Mouse (Mus musculus) hindbrain, embryonic 14.5 days (tissue): ENCODE measurements at regions not wholly inside any gene's neighbourhood (a gene's known extent, or its start where the extent isn't known, plus 50 kb on each side); places are given as distances from the start of the nearest gene placed in this dataset.

ENCODE experiments used
- ATAC-seq: fragments of 200-750 bp; cut with Nextera tagmentation; 2 replicates; pipeline ENCODE4 v1.8.0; 2017; ENCODE audit warnings: moderate number of reproducible peaks, mild to moderate bottlenecking, moderate TSS enrichment, moderate library complexity; ENCODE audit not compliant: low FRiP score
- DNase-seq: peaks from one replicate; pipeline ENCODE4 v3.0.0-alpha.2; 2015; ENCODE audit warnings: low spot score
- H3K27ac ChIP-seq: fragments of 300-500 bp; sonication (generic); 2 replicates; pipeline ENCODE4 v1.5.1; 2014; ENCODE audit warnings: mild to moderate bottlenecking, moderate library complexity
- H3K27me3 ChIP-seq: fragments of 300-500 bp; sonication (generic); 2 replicates; pipeline ENCODE4 v1.6.1; 2014; ENCODE audit warnings: mild to moderate bottlenecking, low read length, mixed read lengths; ENCODE audit not compliant: control insufficient read depth, insufficient read depth
- H3K36me3 ChIP-seq: fragments of 300-500 bp; sonication (generic); replicated peaks from 2 replicates; pipeline ENCODE4 v1.6.1; 2014; ENCODE audit not compliant: control insufficient read depth, insufficient read depth
- H3K4me1 ChIP-seq: fragments of 300-500 bp; sonication (generic); replicated peaks from 2 replicates; pipeline ENCODE4 v1.6.1; 2014; ENCODE audit warnings: antibody characterized with exemption, low read length, mixed read lengths; ENCODE audit not compliant: control insufficient read depth, insufficient read depth
- H3K4me2 ChIP-seq: fragments of 300-500 bp; sonication (generic); replicated peaks from 2 replicates; pipeline ENCODE4 v1.6.1; 2014; ENCODE audit warnings: mild to moderate bottlenecking, moderate library complexity
- H3K4me3 ChIP-seq: fragments of 300-500 bp; sonication (generic); replicated peaks from 2 replicates; pipeline ENCODE4 v1.5.1; 2014; ENCODE audit warnings: mild to moderate bottlenecking, low read length
- H3K9ac ChIP-seq: fragments of 300-500 bp; sonication (generic); 2 replicates; pipeline ENCODE4 v1.6.1; 2014
- H3K9me3 ChIP-seq: fragments of 300-500 bp; sonication (generic); 2 replicates; pipeline ENCODE4 v1.6.1; 2016; ENCODE audit warnings: low read length; ENCODE audit not compliant: control insufficient read depth
- WGBS: fragments of 180-500 bp; shearing (Covaris S2); extraction: QIAGEN DNeasy Blood & Tissue Kit; methylation state at CpG from one replicate; pipeline ENCODE4 v1.1.7; 2014; 5-methylcytosine and 5-hydroxymethylcytosine counted together

- ATAC-seq, result no peak
These were observed 137.4 kb upstream of the Zc3h12a start for GRCm38 (mm10) chr4:125265065-125265464.

DNA sequence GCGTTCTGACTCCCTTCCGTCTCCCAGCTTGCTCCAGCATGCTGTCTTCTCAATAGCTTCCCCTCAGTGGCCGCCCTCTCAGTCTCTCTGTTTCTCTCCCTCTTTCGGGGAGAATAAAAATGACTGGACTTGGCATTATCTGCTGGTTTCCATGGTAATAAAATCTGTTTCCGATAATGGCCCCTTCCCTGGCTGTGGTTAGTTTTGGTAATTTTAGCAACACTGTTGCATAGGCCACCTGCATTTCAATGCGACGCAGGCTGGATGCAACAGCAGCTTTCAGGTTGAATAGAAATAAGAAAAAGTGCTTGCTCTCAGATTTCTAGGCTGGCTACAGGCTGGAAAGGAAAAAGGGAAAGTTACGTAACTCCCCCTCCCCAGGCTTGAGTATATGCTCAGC is 133.9 kb upstream of the Zc3h12a start:
- H3K4me1 ChIP-seq, result peaks cover 20% of the 10 kb centered on the region

More at GRCm38 (mm10) chr4:125265065-125265464, 137.4 kb upstream of the Zc3h12a start:
- no peaks in the 10 kb centered on the region for H3K36me3 ChIP-seq
- no peak overlapping the region for H3K4me3 ChIP-seq
- peaks cover 13% of the 10 kb centered on the region; the same call in 1 of the 2 replicates for H3K4me1 ChIP-seq
- H3K9me3 ChIP-seq, result no peaks in the 10 kb centered on the region
- 26% methylated on average over 7 of the region's 7 CpGs for WGBS
- H3K4me2 ChIP-seq, result no peak overlapping the region
- no peak for DNase-seq
- no peak overlapping the region for H3K27ac ChIP-seq
- no peaks in the 10 kb centered on the region for H3K27me3 ChIP-seq
- no peak overlapping the region for H3K9ac ChIP-seq

GRCm38 (mm10) chr4:125259306-125259705 is 131.7 kb upstream of the Zc3h12a start:
- Histone ChIP-seq H3K9me3 (no peaks in the 10 kb centered on the region), H3K27me3 (no peaks in the 10 kb centered on the region), H3K4me1 (peaks cover 20% of the 10 kb centered on the region; the same call in 1 of the 2 replicates), H3K27ac (no peak overlapping the region), H3K36me3 (no peaks in the 10 kb centered on the region), H3K9ac (no peak overlapping the region), H3K4me2 (no peak overlapping the region), H3K4me3 (no peak overlapping the region)
- DNase-seq (no peak), ATAC-seq (no peak)
- 43% methylated on average over 10 of the region's 10 CpGs for WGBS

More for the DNA sequence above, 133.9 kb upstream of the Zc3h12a start:
- no peak overlapping the region for H3K27ac ChIP-seq
- DNase-seq (no peak), ATAC-seq (no peak)
- no peak overlapping the region for H3K9ac ChIP-seq
- H3K9me3 ChIP-seq, result no peaks in the 10 kb centered on the region
- no peaks in the 10 kb centered on the region for H3K27me3 ChIP-seq
- 39% methylated on average over 8 of the region's 8 CpGs for WGBS
- H3K4me3 ChIP-seq, result no peak overlapping the region
- H3K36me3 ChIP-seq, result no peaks in the 10 kb centered on the region
- H3K4me2 ChIP-seq, result no peak overlapping the region

DNA sequence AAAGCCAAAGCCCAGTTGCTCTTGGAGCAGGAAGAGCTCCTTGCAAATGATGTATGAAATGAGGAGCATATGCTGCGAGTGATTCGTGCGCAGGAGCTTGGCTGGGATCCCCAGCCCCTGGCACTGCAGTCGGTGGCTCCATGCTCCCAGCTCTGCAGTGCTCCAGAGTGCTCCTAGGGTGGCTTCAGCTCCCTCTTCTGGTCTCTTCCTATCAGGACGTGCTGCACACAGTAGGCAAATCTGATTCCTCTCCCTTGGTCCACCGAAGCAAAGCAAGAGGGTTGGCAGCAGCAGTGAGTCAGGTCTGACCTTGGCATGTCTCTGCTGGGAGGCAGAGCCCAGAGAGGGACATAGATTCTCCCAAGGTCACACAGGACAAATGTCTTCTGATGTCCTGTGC is 130.3 kb upstream of the Zc3h12a start:
- no peak overlapping the region for H3K9ac ChIP-seq
- no peak for ATAC-seq
- peaks cover 20% of the 10 kb centered on the region; the same call in 1 of the 2 replicates for H3K4me1 ChIP-seq
- H3K4me2 ChIP-seq, result no peak overlapping the region
- H3K4me3 ChIP-seq, result no peak overlapping the region
- 60% methylated on average over 6 of the region's 6 CpGs for WGBS
- no peak for DNase-seq
- H3K9me3 ChIP-seq, result no peaks in the 10 kb centered on the region
- no peak overlapping the region for H3K27ac ChIP-seq
- no peaks in the 10 kb centered on the region for H3K27me3 ChIP-seq
- H3K36me3 ChIP-seq, result no peaks in the 10 kb centered on the region

GRCm38 (mm10) chr4:125253161-125253560 is 125.5 kb upstream of the Zc3h12a start:
- Histone ChIP-seq H3K9me3 (no peaks in the 10 kb centered on the region), H3K36me3 (no peaks in the 10 kb centered on the region), H3K4me2 (no peak overlapping the region), H3K4me1 (no peaks in the 10 kb centered on the region), H3K27ac (no peak overlapping the region), H3K27me3 (no peaks in the 10 kb centered on the region), H3K9ac (no peak overlapping the region), H3K4me3 (no peak overlapping the region)
- DNase-seq (no peak), ATAC-seq (no peak)
- WGBS, result 94% methylated on average over 3 of the region's 3 CpGs

DNA sequence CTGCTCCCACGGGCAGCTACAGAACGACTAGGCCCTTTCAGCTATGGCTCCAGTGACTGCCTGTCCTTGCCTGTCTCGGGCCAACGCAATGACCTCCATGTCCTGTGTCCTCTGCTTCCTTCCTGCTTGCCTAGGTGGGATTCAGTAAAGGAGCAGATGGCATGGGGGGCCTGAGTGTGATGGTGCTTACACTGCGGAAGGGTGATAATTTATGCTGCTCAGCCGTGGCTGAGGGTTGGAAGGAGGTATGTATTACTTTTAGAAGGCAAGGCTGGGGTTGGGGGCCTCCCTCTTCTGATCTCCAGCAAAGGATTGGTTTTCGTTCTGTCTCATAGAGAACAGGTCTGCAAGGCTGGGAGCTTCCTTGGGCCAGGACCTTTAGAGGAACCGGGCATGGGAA is 124.6 kb upstream of the Zc3h12a start:
- Histone ChIP-seq H3K9ac (no peak overlapping the region), H3K4me2 (no peak overlapping the region), H3K4me3 (no peak overlapping the region), H3K36me3 (no peaks in the 10 kb centered on the region), H3K27ac (no peak overlapping the region), H3K4me1 (no peaks in the 10 kb centered on the region), H3K9me3 (no peaks in the 10 kb centered on the region), H3K27me3 (no peaks in the 10 kb centered on the region)
- ATAC-seq (no peak), DNase-seq (no peak)
- WGBS, result 61% methylated on average over 8 of the region's 8 CpGs

DNA sequence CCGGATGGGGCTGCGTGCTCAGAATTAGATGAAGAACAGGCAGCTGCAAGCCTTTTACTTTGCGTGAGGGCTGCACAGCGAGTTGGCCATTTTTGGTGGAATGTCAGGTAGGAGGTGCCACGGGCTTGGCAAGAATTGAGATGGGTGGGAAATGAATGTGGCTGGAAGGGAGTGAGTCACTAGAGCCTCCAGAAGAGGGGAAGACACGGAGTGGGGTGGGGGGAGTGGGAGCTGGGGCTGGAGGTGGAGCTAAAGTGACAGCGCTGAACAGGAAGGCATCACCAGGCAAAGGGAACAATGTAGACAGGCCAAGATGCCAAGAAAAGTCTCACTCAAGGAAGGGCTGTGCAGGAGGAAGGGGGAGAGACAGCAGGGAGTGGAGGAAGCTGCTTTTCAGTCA is 121.4 kb upstream of the Zc3h12a start:
- no peak for ATAC-seq
- H3K27me3 ChIP-seq, result no peaks in the 10 kb centered on the region
- DNase-seq, result no peak
- 60% methylated on average over 7 of the region's 7 CpGs for WGBS
- no peak overlapping the region for H3K9ac ChIP-seq
- no peak overlapping the region for H3K4me2 ChIP-seq
- no peaks in the 10 kb centered on the region for H3K9me3 ChIP-seq
- no peak overlapping the region for H3K4me3 ChIP-seq
- H3K27ac ChIP-seq, result no peak overlapping the region
- no peaks in the 10 kb centered on the region for H3K36me3 ChIP-seq
- no peaks in the 10 kb centered on the region for H3K4me1 ChIP-seq

- 18% methylated on average over 5 of the region's 5 CpGs for WGBS
- no peak for ATAC-seq
- H3K27ac ChIP-seq, result no peak overlapping the region
- no peak overlapping the region for H3K4me2 ChIP-seq
- H3K9me3 ChIP-seq, result no peaks in the 10 kb centered on the region
- H3K9ac ChIP-seq, result no peak overlapping the region
- no peaks in the 10 kb centered on the region for H3K27me3 ChIP-seq
- DNase-seq, result no peak
- H3K36me3 ChIP-seq, result no peaks in the 10 kb centered on the region
- no peaks in the 10 kb centered on the region for H3K4me1 ChIP-seq
- no peak overlapping the region for H3K4me3 ChIP-seq
These were observed 118.5 kb upstream of the Zc3h12a start for GRCm38 (mm10) chr4:125246171-125246570.

DNA sequence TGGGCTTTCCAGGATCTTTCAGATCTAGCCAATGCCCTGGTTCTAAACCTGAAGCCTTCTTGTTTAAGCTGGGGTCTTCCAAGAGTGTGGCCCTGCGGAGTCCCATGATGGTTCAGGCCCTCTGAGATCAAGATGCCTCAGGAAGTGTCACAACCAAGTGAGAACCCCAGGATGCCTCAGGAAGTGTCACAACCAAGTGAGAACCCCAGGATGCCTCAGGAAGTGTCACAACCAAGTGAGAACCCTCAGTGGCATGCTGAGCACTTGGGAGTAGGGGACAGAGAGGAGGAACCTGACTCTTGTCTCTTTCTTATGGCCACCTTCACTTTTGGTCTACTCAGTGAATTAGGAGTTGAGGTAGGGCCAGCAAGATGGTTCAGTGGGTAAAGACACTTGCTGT is 114.9 kb upstream of the Zc3h12a start:
- no peaks in the 10 kb centered on the region for H3K36me3 ChIP-seq
- ATAC-seq (no peak), DNase-seq (no peak)
- H3K4me1 ChIP-seq, result no peaks in the 10 kb centered on the region
- WGBS, result 83% methylated on average over 1 of the region's 1 CpGs
- H3K9me3 ChIP-seq, result no peaks in the 10 kb centered on the region
- no peak overlapping the region for H3K27ac ChIP-seq
- H3K4me3 ChIP-seq, result no peak overlapping the region
- no peak overlapping the region for H3K9ac ChIP-seq
- no peaks in the 10 kb centered on the region for H3K27me3 ChIP-seq
- H3K4me2 ChIP-seq, result no peak overlapping the region

GRCm38 (mm10) chr4:125241577-125242262 is 114.1 kb upstream of the Zc3h12a start:
- no peak overlapping the region for H3K9ac ChIP-seq

More at GRCm38 (mm10) chr4:125241577-125242262, 114.1 kb upstream of the Zc3h12a start:
- no peak for ATAC-seq
- WGBS, result 25% methylated on average over 7 of the region's 7 CpGs
- no peak overlapping the region for H3K4me3 ChIP-seq
- H3K27ac ChIP-seq, result no peak overlapping the region
- no peaks in the 10 kb centered on the region for H3K36me3 ChIP-seq
- H3K4me2 ChIP-seq, result no peak overlapping the region
- no peaks in the 10 kb centered on the region for H3K27me3 ChIP-seq
- DNase-seq, result no peak
- H3K9me3 ChIP-seq, result no peaks in the 10 kb centered on the region
- H3K4me1 ChIP-seq, result no peaks in the 10 kb centered on the region
